Mouse (Mus musculus) heart, embryonic 16.5 days (tissue): ENCODE measurements around the gene Olr1. TPM values are rescaled to one million over a fixed set of nuclear protein-coding genes. Genes with fewer than 3 reads are reported as not detected.
"Not testable (repeated sequence)": the region's sequence is repeated elsewhere in the genome, so short reads cannot be mapped to it uniquely, and the experiment has no call there.

Source experiments
- ATAC-seq: fragments of 200-750 bp; cut with Nextera tagmentation; replicated peaks from 2 replicates; pipeline ENCODE4 v1.8.0; 2017; ENCODE audit warnings: moderate number of reproducible peaks; ENCODE audit not compliant: insufficient read depth, low FRiP score; ENCODE audit errors: extremely low read depth
- H3K27ac ChIP-seq: fragments of 300-500 bp; sonication (generic); 2 replicates; pipeline ENCODE4 v1.5.1; 2014; ENCODE audit warnings: mild to moderate bottlenecking, low read length, control low read depth, moderate library complexity
- H3K27me3 ChIP-seq: fragments of 300-500 bp; sonication (generic); 2 replicates; pipeline ENCODE4 v1.6.1; 2014; ENCODE audit warnings: low read length, mixed read lengths; ENCODE audit not compliant: control insufficient read depth, insufficient read depth
- H3K36me3 ChIP-seq: fragments of 300-500 bp; sonication (generic); 2 replicates; pipeline ENCODE4 v1.6.1; 2014; ENCODE audit not compliant: control insufficient read depth, insufficient read depth
- H3K4me1 ChIP-seq: fragments of 300-500 bp; sonication (generic); 2 replicates; pipeline ENCODE4 v1.6.1; 2014; ENCODE audit warnings: low read length, mixed read lengths; ENCODE audit not compliant: control insufficient read depth, insufficient read depth
- H3K4me2 ChIP-seq: fragments of 300-500 bp; sonication (generic); 2 replicates; pipeline ENCODE4 v1.6.1; 2014; ENCODE audit warnings: low read depth, mild to moderate bottlenecking, control low read depth, low read length
- H3K4me3 ChIP-seq: fragments of 300-500 bp; sonication (generic); 2 replicates; pipeline ENCODE4 v1.5.1; 2014; ENCODE audit warnings: mild to moderate bottlenecking, control low read depth, low read length
- H3K9ac ChIP-seq: fragments of 300-500 bp; sonication (generic); 2 replicates; pipeline ENCODE4 v1.6.1; 2014; ENCODE audit warnings: low read length, control low read depth
- H3K9me3 ChIP-seq: fragments of 300-500 bp; sonication (generic); replicated peaks from 2 replicates; pipeline ENCODE4 v1.6.1; 2016; ENCODE audit warnings: low read length; ENCODE audit not compliant: control insufficient read depth
- WGBS: fragments of 180-500 bp; shearing (Covaris S2); extraction: QIAGEN DNeasy Blood & Tissue Kit; methylation state at CpG from one replicate; pipeline ENCODE4 v1.1.7; 2014; 5-methylcytosine and 5-hydroxymethylcytosine counted together
- polyA plus RNA-seq: library from polyadenylated mRNA; unstranded; fragments of >200 nt; fragmentation: Nextera tagmentation; extraction: Ambion mirVana; gene quantifications from 2 replicates; pipeline ENCODE4 v1.2.1, GENCODE M21; 2015

The Olr1 gene
- polyA plus RNA-seq, 1 experiment from 2014 or later, result 0.30 TPM

GRCm38 (mm10) chr6:129515068-129515467 lies 8.1 kb upstream of the Olr1 start:
- H3K4me2 ChIP-seq, result no peak overlapping the region
- H3K36me3 ChIP-seq, result no peaks in the 10 kb centered on the region
- 0 out of 2 replicates have a peak, but pooled peaks cover 3% of the 10 kb centered on the region for H3K4me1 ChIP-seq
- no peak overlapping the region for H3K4me3 ChIP-seq
- WGBS, result 88% methylated on average over 3 of the region's 3 CpGs
- H3K9ac ChIP-seq, result no peak overlapping the region
- H3K27ac ChIP-seq, result no peak overlapping the region
- H3K27me3 ChIP-seq, result no peaks in the 10 kb centered on the region
- no peaks in the 10 kb centered on the region for H3K9me3 ChIP-seq
- ATAC-seq, result no peak

DNA sequence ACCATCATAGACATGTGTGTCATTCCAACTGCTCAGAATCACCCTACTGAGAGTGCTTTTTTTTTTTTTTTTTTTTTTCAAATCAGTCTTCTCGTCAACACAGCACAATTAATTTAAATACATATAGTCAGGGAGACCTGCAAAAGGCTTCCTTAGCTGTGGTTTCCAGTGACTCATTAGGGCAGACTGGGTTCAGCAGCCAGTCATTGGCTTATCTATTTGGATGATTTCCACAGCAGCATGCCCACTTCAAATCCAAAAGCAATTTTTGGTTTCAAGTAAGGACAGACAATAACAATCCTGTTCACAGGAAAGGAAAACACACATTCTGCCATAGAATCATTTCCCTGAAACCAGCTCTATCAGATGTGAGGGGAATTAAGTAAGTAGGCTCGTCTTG lies 7.4 kb upstream of the Olr1 start:
- no peak for ATAC-seq
- H3K9me3 ChIP-seq, result no peaks in the 10 kb centered on the region
- no peak overlapping the region for H3K4me3 ChIP-seq
- no peaks in the 10 kb centered on the region for H3K27me3 ChIP-seq
- 0 out of 2 replicates have a peak, but pooled peaks cover 3% of the 10 kb centered on the region for H3K4me1 ChIP-seq
- no peak overlapping the region for H3K27ac ChIP-seq
- no peak overlapping the region for H3K9ac ChIP-seq
- H3K36me3 ChIP-seq, result no peaks in the 10 kb centered on the region
- no peak overlapping the region for H3K4me2 ChIP-seq
- 45% methylated on average over 2 of the region's 2 CpGs for WGBS

- no peak overlapping the region for H3K27ac ChIP-seq
- no peak overlapping the region for H3K9ac ChIP-seq
- no peaks in the 10 kb centered on the region for H3K9me3 ChIP-seq
- no peaks in the 10 kb centered on the region for H3K27me3 ChIP-seq
- H3K4me1 ChIP-seq, result 0 out of 2 replicates have a peak, but pooled peaks cover 3% of the 10 kb centered on the region
- WGBS, result 59% methylated on average over 1 of the region's 1 CpGs
- no peak overlapping the region for H3K4me2 ChIP-seq
- no peaks in the 10 kb centered on the region for H3K36me3 ChIP-seq
- H3K4me3 ChIP-seq, result no peak overlapping the region
- no peak for ATAC-seq
Observed at GRCm38 (mm10) chr6:129513409-129513808, 6.4 kb upstream of the Olr1 start.

GRCm38 (mm10) chr6:129512868-129513267 lies 5.9 kb upstream of the Olr1 start:
- 0 out of 2 replicates have a peak, but pooled peaks cover 3% of the 10 kb centered on the region for H3K4me1 ChIP-seq
- 58% methylated on average over 8 of the region's 8 CpGs for WGBS
- no peak overlapping the region for H3K9ac ChIP-seq
- H3K27me3 ChIP-seq, result no peaks in the 10 kb centered on the region
- ATAC-seq, result no peak
- H3K36me3 ChIP-seq, result no peaks in the 10 kb centered on the region
- no peak overlapping the region for H3K27ac ChIP-seq
- no peak overlapping the region for H3K4me2 ChIP-seq
- H3K4me3 ChIP-seq, result no peak overlapping the region
- no peaks in the 10 kb centered on the region for H3K9me3 ChIP-seq

DNA sequence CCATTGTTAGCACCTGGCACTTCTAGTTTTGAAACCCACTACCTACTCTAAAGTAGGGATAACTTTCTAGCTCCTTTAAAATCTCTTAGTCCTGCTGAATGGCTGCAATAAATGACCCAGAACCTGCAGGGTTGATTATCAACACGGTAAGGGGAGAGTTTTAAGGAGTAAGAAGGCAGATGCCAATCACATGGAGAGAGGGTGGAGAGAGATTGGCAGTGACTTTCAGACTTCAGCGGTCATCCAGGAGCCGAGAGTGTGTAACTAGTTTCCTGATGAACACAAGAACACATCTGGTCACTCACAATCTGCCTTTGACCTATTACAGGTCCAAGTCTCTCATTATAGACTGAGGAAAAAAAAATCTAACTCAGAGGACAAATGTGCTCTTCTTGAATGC lies 5.4 kb upstream of the Olr1 start, which contains the start of gene Tmem52b:
Tmem52b (plus strand) TSS at position 189 of the 400 bp plus-strand sequence.
- 0 out of 2 replicates have a peak, but pooled peaks cover 3% of the 10 kb centered on the region for H3K4me1 ChIP-seq
- H3K9ac ChIP-seq, result no peak within 1 kb of the TSS
- no peak within 1 kb of the TSS for H3K27ac ChIP-seq
- ATAC-seq, result no peak
- no peaks in the 10 kb centered on the region for H3K9me3 ChIP-seq
- 44% methylated on average over 3 of the region's 3 CpGs for WGBS
- H3K36me3 ChIP-seq, result no peaks in the 10 kb centered on the region
- H3K4me2 ChIP-seq, result no peak within 1 kb of the TSS
- no peak within 1 kb of the TSS for H3K4me3 ChIP-seq
- H3K27me3 ChIP-seq, result no peaks in the 10 kb centered on the region

DNA sequence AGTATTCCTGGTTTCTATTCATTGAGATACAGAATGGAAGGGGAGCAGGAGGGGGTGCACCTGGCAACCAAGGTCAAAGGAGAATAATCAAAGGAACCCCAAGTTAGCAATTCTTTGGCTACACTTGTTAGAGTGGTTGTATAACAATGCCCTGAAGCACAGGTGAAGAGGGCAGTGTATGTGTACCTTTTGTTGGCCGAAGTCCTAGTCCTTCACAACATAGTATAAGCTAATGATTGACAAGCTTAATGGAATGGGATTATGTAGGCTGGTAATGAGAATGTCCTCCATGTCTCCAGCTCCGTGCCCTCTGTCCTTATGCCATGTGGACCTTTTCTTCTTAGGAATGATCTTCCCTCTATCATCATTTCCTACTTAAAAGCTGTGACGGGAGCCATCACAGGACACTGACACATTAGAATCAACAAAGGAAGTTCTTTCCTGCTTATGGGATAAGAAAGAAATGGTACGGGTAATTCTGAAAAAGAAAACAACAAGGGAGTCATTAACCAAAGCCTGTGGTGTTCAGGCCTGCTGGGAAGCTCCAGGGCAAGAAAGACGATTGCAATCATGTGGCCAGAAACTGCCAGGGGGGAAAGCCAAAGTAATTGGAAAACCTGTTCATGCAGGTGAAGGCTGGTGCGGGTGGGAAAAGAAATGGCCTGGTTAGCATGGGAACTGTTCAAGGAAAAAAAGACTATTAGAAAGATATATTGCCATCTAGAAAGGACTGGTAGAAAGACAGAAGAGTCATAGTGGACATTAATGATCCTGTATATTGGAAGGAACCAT lies 3.4 kb upstream of the Olr1 start:
- H3K27me3 ChIP-seq, result no peaks in the 10 kb centered on the region
- WGBS, result 62% methylated on average over 6 of the region's 6 CpGs
- H3K4me2 ChIP-seq, result no peak overlapping the region
- no peak overlapping the region for H3K27ac ChIP-seq
- 0 out of 2 replicates have a peak, but pooled peaks cover 5% of the 10 kb centered on the region for H3K4me1 ChIP-seq
- H3K4me3 ChIP-seq, result no peak overlapping the region
- no peaks in the 10 kb centered on the region for H3K9me3 ChIP-seq
- no peak overlapping the region for H3K9ac ChIP-seq
- ATAC-seq, result no peak
- no peaks in the 10 kb centered on the region for H3K36me3 ChIP-seq

DNA sequence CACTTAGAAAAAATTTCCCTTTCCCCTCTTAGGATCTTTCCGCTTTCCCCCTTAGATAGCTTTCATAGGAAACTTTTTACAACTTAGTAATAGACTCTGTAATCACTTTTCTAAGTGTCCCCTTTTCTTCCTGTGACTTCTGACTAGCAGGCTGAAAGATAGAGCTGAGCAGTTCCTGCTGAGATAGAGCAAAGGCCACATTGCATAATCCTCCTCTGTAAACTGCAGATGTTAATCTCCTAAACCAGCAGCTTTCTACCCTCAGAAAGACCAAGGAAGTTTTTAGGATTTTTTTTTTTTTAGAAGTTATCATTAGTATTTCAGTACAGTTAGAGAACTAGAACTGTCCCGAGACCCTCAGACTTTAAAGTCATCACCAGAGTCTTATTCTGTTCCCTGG lies 3.5 kb downstream of the Olr1 start:
- no peak overlapping the region for H3K4me3 ChIP-seq
- no peaks in the 10 kb centered on the region for H3K27me3 ChIP-seq
- no peak overlapping the region for H3K9ac ChIP-seq
- no peaks in the 10 kb centered on the region for H3K36me3 ChIP-seq
- 79% methylated on average over 2 of the region's 2 CpGs for WGBS
- ATAC-seq, result no peak
- H3K27ac ChIP-seq, result no peak overlapping the region
- 0 out of 2 replicates have a peak, but pooled peaks cover 2% of the 10 kb centered on the region for H3K4me1 ChIP-seq
- no peak overlapping the region for H3K4me2 ChIP-seq
- peaks cover 7% of the 10 kb centered on the region for H3K9me3 ChIP-seq

- H3K4me1 ChIP-seq, ATAC-seq, H3K27ac ChIP-seq, H3K4me3 ChIP-seq, H3K27me3 ChIP-seq, H3K9ac ChIP-seq, H3K36me3 ChIP-seq, H3K4me2 ChIP-seq, H3K9me3 ChIP-seq: not testable (repeated sequence)
- 96% methylated on average over 1 of the region's 1 CpGs for WGBS
Observed at GRCm38 (mm10) chr6:129499516-129499915, 7.4 kb downstream of the Olr1 start.

- Histone ChIP-seq H3K4me3 (no peak overlapping the region), H3K9me3 (no peaks in the 10 kb centered on the region), H3K36me3 (no peaks in the 10 kb centered on the region), H3K9ac (no peak overlapping the region), H3K4me2 (no peak overlapping the region), H3K27me3 (no peaks in the 10 kb centered on the region), H3K4me1 (no peaks in the 10 kb centered on the region), H3K27ac (no peak overlapping the region)
- WGBS, result 70% methylated on average over 3 of the region's 3 CpGs
- ATAC-seq, result no peak
Observed at GRCm38 (mm10) chr6:129497345-129498218, 9.4 kb downstream of the Olr1 start.
